Mouse (Mus musculus) stomach, embryonic 15.5 days (tissue): Measurements from ENCODE around the gene Kcnn4. TPM values are rescaled to one million over a fixed set of nuclear protein-coding genes. Genes with fewer than 3 reads are reported as not detected.
"Not testable (repeated sequence)": the region's sequence is repeated elsewhere in the genome, so short reads cannot be mapped to it uniquely, and the experiment has no call there.

ENCODE experiments used
- ATAC-seq: fragments of 200-750 bp; cut with Nextera tagmentation; 2 replicates; pipeline ENCODE4 v1.8.0; 2017; ENCODE audit warnings: low read depth, moderate number of reproducible peaks, moderate TSS enrichment; ENCODE audit not compliant: insufficient read depth, low FRiP score
- H3K27ac ChIP-seq: fragments of 300-500 bp; sonication (generic); 2 replicates; pipeline ENCODE4 v1.5.1; 2015; ENCODE audit warnings: mild to moderate bottlenecking, inconsistent platforms
- H3K27me3 ChIP-seq: fragments of 300-500 bp; sonication (generic); replicated peaks from 2 replicates; pipeline ENCODE4 v1.6.1; 2015; ENCODE audit warnings: inconsistent platforms
- H3K36me3 ChIP-seq: fragments of 300-500 bp; sonication (generic); 2 replicates; pipeline ENCODE4 v1.6.1; 2015; ENCODE audit warnings: inconsistent platforms
- H3K4me1 ChIP-seq: fragments of 300-500 bp; sonication (generic); 2 replicates; pipeline ENCODE4 v1.6.1; 2015; ENCODE audit warnings: inconsistent platforms
- H3K4me2 ChIP-seq: fragments of 300-500 bp; sonication (generic); 2 replicates; pipeline ENCODE4 v1.6.1; 2015; ENCODE audit warnings: mild to moderate bottlenecking, inconsistent platforms
- H3K4me3 ChIP-seq: fragments of 300-500 bp; sonication (generic); replicated peaks from 2 replicates; pipeline ENCODE4 v1.5.1; 2015; ENCODE audit warnings: inconsistent platforms
- H3K9ac ChIP-seq: fragments of 300-500 bp; sonication (generic); 2 replicates; pipeline ENCODE4 v1.6.1; 2015; ENCODE audit warnings: inconsistent platforms
- H3K9me3 ChIP-seq: fragments of 300-500 bp; sonication (generic); 2 replicates; pipeline ENCODE4 v1.6.1; 2016; ENCODE audit warnings: inconsistent platforms
- WGBS: fragments of 180-500 bp; shearing (Covaris S2); methylation state at CpG from one replicate; pipeline ENCODE4 v1.1.7; 2015; 5-methylcytosine and 5-hydroxymethylcytosine counted together
- polyA plus RNA-seq: library from polyadenylated mRNA; unstranded; fragments of >200 nt; fragmentation: Nextera tagmentation; extraction: Ambion mirVana; gene quantifications from 2 replicates; pipeline ENCODE4 v1.2.1, GENCODE M21; 2015

The Kcnn4 gene
- polyA plus RNA-seq, 1 experiment from 2014 or later, result 14.4 TPM

GRCm38 (mm10) chr7:24398364-24398913 is 28.4 kb downstream of the Kcnn4 start:
- ATAC-seq, result no peak
- peaks cover 5% of the 10 kb centered on the region; the same call in 1 of the 2 replicates for H3K36me3 ChIP-seq
- no peaks in the 10 kb centered on the region for H3K27me3 ChIP-seq
- WGBS, result 92% methylated on average over 8 of the region's 8 CpGs
- H3K27ac ChIP-seq, result no peak overlapping the region
- no peaks in the 10 kb centered on the region for H3K9me3 ChIP-seq
- no peak overlapping the region for H3K9ac ChIP-seq
- no peak overlapping the region for H3K4me2 ChIP-seq
- peaks cover 8% of the 10 kb centered on the region for H3K4me1 ChIP-seq
- no peak overlapping the region for H3K4me3 ChIP-seq

DNA sequence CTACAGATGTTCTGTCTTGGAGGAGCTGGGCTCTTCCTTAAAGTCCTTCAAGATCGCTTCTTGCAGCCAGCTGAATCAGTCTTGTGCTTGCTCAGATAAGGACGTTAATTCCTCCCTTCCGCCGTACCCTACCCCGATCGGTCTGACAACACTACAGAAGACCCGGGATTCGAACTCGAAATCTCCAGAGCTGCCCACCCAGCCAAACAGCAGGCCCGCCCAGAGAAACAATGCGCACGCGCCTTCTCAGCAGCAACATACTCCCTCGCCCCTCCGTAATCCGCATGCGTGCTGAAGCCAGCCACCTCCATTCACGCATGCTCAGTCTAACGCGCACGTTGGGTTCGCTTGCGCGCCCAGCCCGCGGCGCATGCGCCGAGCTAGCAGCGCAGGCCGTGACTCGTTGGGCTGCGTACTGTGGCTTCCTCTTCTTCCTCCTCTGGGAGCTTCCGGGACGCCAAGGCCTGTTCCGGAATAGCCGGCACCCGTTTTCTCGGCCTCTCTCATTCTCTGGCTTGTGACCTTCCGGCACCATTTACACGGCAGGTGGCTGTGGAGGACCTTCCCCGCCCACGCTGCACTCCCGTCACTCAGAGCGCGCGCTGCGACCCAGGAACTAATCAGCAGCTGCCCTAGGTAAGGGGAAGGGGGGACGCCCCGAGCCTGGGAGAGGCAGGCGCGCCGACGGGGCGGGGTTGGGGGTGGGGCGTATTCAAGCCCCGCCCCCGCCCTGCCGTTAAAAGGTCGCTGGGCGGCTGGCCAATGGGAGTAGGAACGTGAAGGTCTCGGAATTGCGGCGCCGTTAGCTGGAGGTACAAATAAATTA is 29.4 kb downstream of the Kcnn4 start, which contains the start of gene Smg9:
TSS of gene Smg9 (plus strand) at position 364 of the 826 bp plus-strand sequence.
- Histone ChIP-seq H3K9me3 (no peaks in the 10 kb centered on the region), H3K27ac (peak within 1 kb of the TSS; percentile 97), H3K36me3 (peaks cover 8% of the 10 kb centered on the region), H3K27me3 (no peaks in the 10 kb centered on the region), H3K4me1 (peaks cover 8% of the 10 kb centered on the region), H3K4me3 (peak within 1 kb of the TSS; percentile 62), H3K4me2 (peak within 1 kb of the TSS; percentile 67), H3K9ac (peak within 1 kb of the TSS; percentile 43; the same call in 1 of the 2 replicates)
- WGBS, result 2% methylated on average over 66 of the region's 66 CpGs
- ATAC-seq, result peak; percentile 96

DNA sequence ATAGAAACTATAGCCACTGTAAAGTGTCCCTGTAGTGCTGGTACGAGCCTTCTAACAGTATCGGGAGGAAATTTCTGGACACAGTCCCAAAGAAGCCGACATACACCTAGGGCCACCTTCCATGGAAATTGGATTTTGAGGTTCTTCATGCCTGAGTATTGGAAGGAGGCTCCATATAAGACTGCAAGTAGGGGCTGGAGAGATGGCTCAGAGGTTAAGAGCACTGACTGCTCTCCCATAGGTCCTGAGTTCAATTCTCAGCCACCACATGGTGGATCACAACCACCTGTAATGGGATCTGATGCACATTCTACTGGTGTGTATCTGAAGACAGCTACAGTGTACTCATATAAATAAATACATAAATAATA is 30.0 kb downstream of the Kcnn4 start:
- H3K4me1 ChIP-seq, result peaks cover 8% of the 10 kb centered on the region
- peak overlapping the region; percentile 97 for H3K27ac ChIP-seq
- peak overlapping the region; percentile 67 for H3K4me2 ChIP-seq
- H3K9me3 ChIP-seq, result no peaks in the 10 kb centered on the region
- 14% methylated on average over 3 of the region's 3 CpGs for WGBS
- ATAC-seq, result 0 out of 2 replicates have a peak, but pooled peaks have one; percentile 0
- H3K9ac ChIP-seq, result no peak overlapping the region
- peaks cover 12% of the 10 kb centered on the region for H3K36me3 ChIP-seq
- H3K27me3 ChIP-seq, result no peaks in the 10 kb centered on the region
- H3K4me3 ChIP-seq, result peak overlapping the region; percentile 62

- H3K4me1 ChIP-seq, H3K27ac ChIP-seq, ATAC-seq, H3K9me3 ChIP-seq, H3K9ac ChIP-seq, H3K27me3 ChIP-seq: not testable (repeated sequence)
- Histone ChIP-seq H3K4me2 (peak overlapping the region; percentile 67), H3K4me3 (peak overlapping the region; percentile 62), H3K36me3 (peaks cover 14% of the 10 kb centered on the region)
- WGBS, result 87% methylated on average over 4 of the region's 4 CpGs
Observed at GRCm38 (mm10) chr7:24400489-24400888, 30.4 kb downstream of the Kcnn4 start.

GRCm38 (mm10) chr7:24402851-24403250 is 32.8 kb downstream of the Kcnn4 start:
- Histone ChIP-seq H3K27me3 (no peaks in the 10 kb centered on the region), H3K9ac (no peak overlapping the region), H3K4me3 (no peak overlapping the region), H3K4me2 (no peak overlapping the region), H3K4me1 (0 out of 2 replicates have a peak, but pooled peaks cover 3% of the 10 kb centered on the region), H3K27ac (no peak overlapping the region), H3K9me3 (no peaks in the 10 kb centered on the region), H3K36me3 (peaks cover 20% of the 10 kb centered on the region)
- no peak for ATAC-seq
- WGBS, result 96% methylated on average over 9 of the region's 9 CpGs

- WGBS, result 88% methylated on average over 13 of the region's 13 CpGs
- no peak overlapping the region for H3K9ac ChIP-seq
- ATAC-seq, result no peak; the same call in 1 of the 2 replicates
- no peaks in the 10 kb centered on the region for H3K9me3 ChIP-seq
- no peaks in the 10 kb centered on the region for H3K4me1 ChIP-seq
- peaks cover 20% of the 10 kb centered on the region for H3K36me3 ChIP-seq
- H3K27ac ChIP-seq, result no peak overlapping the region
- no peaks in the 10 kb centered on the region for H3K27me3 ChIP-seq
- no peak overlapping the region for H3K4me3 ChIP-seq
- no peak overlapping the region for H3K4me2 ChIP-seq
Observed at GRCm38 (mm10) chr7:24405649-24406048, 35.6 kb downstream of the Kcnn4 start.

DNA sequence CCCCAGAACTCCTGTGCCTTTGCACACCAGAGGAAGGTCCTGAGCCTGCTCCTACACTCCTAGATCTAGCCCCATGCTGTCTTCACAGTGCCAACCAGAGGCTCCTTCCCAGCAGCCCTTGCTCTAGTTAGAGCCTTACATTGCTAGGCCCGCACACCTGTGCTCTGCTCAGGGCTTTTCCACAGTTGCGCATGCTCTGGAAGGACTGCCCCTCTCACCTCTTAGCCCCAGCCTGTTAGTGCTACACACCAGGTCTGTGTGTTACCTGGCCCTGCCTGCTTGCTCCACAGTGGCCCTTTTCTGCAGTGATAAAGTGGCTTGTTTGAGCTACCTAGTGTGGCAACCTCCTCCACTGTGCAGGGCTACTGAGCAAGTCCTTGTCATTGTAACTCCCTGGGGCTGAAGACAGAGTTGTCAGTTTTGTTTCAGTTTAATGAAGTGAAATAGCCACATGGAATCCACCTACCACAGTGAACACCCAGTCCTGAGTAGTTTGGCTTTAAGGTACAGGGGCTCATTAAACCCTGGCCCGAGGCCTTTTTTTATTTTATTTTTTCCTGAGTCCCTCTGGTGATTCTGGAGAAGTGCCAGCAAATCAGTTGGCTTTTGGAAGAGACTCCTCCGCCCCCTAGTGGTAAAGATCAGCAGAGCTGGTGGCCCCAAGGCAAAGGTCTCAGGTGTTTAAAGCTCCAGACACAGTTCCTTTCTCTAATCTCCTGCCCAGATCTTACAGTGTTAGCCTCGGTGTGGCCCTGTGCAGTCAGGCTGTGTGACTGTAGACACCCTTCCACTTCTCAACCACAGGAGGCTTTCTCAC is 36.7 kb downstream of the Kcnn4 start:
- no peaks in the 10 kb centered on the region for H3K4me1 ChIP-seq
- no peaks in the 10 kb centered on the region for H3K9me3 ChIP-seq
- no peak overlapping the region for H3K4me3 ChIP-seq
- H3K36me3 ChIP-seq, result peaks cover 20% of the 10 kb centered on the region
- H3K4me2 ChIP-seq, result no peak overlapping the region
- H3K27me3 ChIP-seq, result no peaks in the 10 kb centered on the region
- no peak overlapping the region for H3K27ac ChIP-seq
- no peak overlapping the region for H3K9ac ChIP-seq
- 38% methylated on average over 5 of the region's 5 CpGs for WGBS
- no peak; the same call in 1 of the 2 replicates for ATAC-seq

DNA sequence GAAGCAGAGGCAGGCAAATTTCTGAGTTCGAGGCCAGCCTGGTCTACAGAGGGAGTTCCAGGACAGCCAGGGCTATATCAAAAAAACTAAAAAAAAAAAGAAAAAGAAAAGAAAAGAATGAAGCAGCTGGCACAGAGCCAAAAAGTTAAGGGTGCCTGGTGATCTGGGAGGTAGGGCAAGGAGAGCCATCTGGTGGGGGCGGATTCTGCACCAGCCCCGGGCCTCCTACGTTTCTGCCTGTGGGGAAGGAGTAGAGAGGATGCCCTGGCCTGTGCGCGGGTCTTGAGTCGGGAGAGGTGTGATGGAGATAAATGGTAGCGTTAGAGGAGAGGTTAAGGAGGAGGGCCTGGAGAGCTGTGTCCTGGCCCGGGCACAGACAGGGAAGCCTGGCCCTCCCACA is 38.1 kb downstream of the Kcnn4 start:
- Histone ChIP-seq H3K9ac (no peak overlapping the region), H3K27me3 (no peaks in the 10 kb centered on the region), H3K36me3 (peaks cover 21% of the 10 kb centered on the region), H3K4me1 (no peaks in the 10 kb centered on the region), H3K4me3 (no peak overlapping the region), H3K27ac (no peak overlapping the region), H3K9me3 (no peaks in the 10 kb centered on the region), H3K4me2 (no peak overlapping the region)
- no peak for ATAC-seq
- WGBS, result 74% methylated on average over 9 of the region's 9 CpGs

- H3K27me3 ChIP-seq, result no peaks in the 10 kb centered on the region
- H3K4me2 ChIP-seq, result no peak overlapping the region
- ATAC-seq, result no peak
- WGBS, result 86% methylated on average over 6 of the region's 6 CpGs
- 0 out of 2 replicates have a peak, but pooled peaks cover 14% of the 10 kb centered on the region for H3K36me3 ChIP-seq
- H3K4me1 ChIP-seq, result no peaks in the 10 kb centered on the region
- H3K9me3 ChIP-seq, result no peaks in the 10 kb centered on the region
- no peak overlapping the region for H3K4me3 ChIP-seq
- no peak overlapping the region for H3K9ac ChIP-seq
- no peak overlapping the region for H3K27ac ChIP-seq
Observed at GRCm38 (mm10) chr7:24410123-24410522, 40.1 kb downstream of the Kcnn4 start.

GRCm38 (mm10) chr7:24410831-24411230 is 40.8 kb downstream of the Kcnn4 start:
- H3K9ac ChIP-seq, result no peak overlapping the region
- WGBS, result 71% methylated on average over 3 of the region's 3 CpGs
- H3K4me3 ChIP-seq, result no peak overlapping the region
- ATAC-seq, result no peak
- H3K27ac ChIP-seq, result no peak overlapping the region
- H3K4me1 ChIP-seq, result no peaks in the 10 kb centered on the region
- no peaks in the 10 kb centered on the region for H3K27me3 ChIP-seq
- H3K4me2 ChIP-seq, result no peak overlapping the region
- H3K36me3 ChIP-seq, result 0 out of 2 replicates have a peak, but pooled peaks cover 9% of the 10 kb centered on the region
- H3K9me3 ChIP-seq, result no peaks in the 10 kb centered on the region

GRCm38 (mm10) chr7:24413630-24414029 is 43.6 kb downstream of the Kcnn4 start:
- H3K36me3 ChIP-seq, result peaks cover 12% of the 10 kb centered on the region; the same call in 1 of the 2 replicates
- no peak overlapping the region for H3K4me2 ChIP-seq
- no peaks in the 10 kb centered on the region for H3K27me3 ChIP-seq
- no peaks in the 10 kb centered on the region for H3K9me3 ChIP-seq
- WGBS, result 79% methylated on average over 3 of the region's 3 CpGs
- no peak overlapping the region for H3K9ac ChIP-seq
- no peak overlapping the region for H3K27ac ChIP-seq
- no peak overlapping the region for H3K4me3 ChIP-seq
- ATAC-seq, result no peak
- H3K4me1 ChIP-seq, result no peaks in the 10 kb centered on the region
